Comparison of ENCODE assay signal across 8 mouse cellular contexts in the genomic region with DNA sequence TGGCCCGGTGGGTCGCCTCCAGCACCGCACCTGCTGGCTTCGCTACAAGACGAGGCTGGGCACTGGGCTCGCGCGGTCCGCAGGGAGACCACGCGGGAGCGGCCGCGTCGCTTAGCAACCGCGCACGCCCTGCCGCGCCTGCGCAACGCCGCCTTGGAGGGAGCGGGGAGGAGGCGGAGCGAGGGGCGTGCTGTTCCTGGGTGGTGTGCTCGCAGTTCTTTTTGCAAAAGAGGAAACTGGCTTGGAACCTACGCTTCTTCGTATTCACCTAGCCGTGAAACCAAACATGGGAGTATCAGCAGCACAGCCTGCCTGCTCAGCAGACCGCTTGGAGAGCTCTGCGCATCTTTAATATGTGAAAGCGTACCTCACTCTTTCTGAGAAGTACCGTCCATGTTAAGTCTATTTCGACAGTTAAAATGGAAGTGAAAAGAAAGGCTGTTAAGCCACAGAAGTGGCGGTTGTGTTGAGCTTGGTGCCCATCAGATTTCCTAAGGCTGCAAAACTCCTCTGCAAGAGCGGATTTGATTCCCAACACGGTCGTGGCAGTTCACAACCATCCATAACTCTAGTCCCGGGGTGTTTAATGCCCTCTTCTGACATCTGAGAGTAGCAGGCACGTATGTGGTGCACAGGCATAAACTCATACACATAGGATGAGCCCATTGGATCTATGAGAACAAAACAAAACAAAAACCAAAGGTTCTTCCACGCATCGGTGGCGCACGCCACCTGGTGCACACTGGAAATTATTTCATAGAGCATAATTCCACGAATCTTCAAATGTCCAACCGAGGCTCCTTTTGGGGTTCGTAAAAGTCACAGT. TPM values are rescaled to one million over a fixed set of nuclear protein-coding genes. Genes with fewer than 3 reads are reported as not detected.
DNase-seq lines count a peak whose midpoint lies in the region; ATAC-seq and TF ChIP-seq lines count a peak whose summit lies in the region.

TSS of gene Dyrk3 (minus strand) at position 150 of the 826 bp plus-strand sequence.

- peak within 1 kb of the TSS; percentile 64 for H3K9ac ChIP-seq in hindbrain, embryonic 15.5 days

- H3K4me2 ChIP-seq in hindbrain, embryonic 15.5 days = peak within 1 kb of the TSS; percentile 73

- H3K27me3 ChIP-seq in hindbrain, embryonic 15.5 days = no peaks in the 10 kb centered on the region

- intact Hi-C loops in left cerebral cortex, adult 2 months (cut with DNase I) = loop anchor here (1.0 kb wide), 1 partner anchor 22 kb away; no protein-coding TSS in a partner anchor

- H3K4me1 ChIP-seq in hindbrain, embryonic 15.5 days (replicated peaks) = peaks cover 41% of the 10 kb centered on the region

- peak within 1 kb of the TSS; percentile 88 for H3K27ac ChIP-seq in hindbrain, embryonic 15.5 days (replicated peaks)
- H3K27ac ChIP-seq in left cerebral cortex, adult 2 months = peak within 1 kb of the TSS; percentile 85

- 4% methylated on average over 49 of the region's 49 CpGs for WGBS in hindbrain, embryonic 15.5 days

- H3K36me3 ChIP-seq in hindbrain, embryonic 15.5 days = 0 out of 2 replicates have a peak, but pooled peaks cover under 1% of the 10 kb centered on the region

- peak; percentile 55 for TF ChIP-seq CTCF in left cerebral cortex, adult 2 months (IDR thresholded peaks at IDR 0.05)

- peak; percentile 94 for DNase-seq in R1 (ENCODE audit: low read depth, low spot score)
- DNase-seq in cerebellum, postnatal 14 days = peak; percentile 88 to 92
- peak; percentile 68 to 82 for DNase-seq in frontal cortex, postnatal 25 days (ENCODE audit: low spot score in 2 of 2)
- peak; percentile 92 to 94 for DNase-seq in left cerebral cortex, adult 2 months (ENCODE audit: extremely low spot score in 1 of 2, low spot score in 2 of 2)
- DNase-seq in right cerebral cortex, adult 2 months (ENCODE audit: low spot score in 2 of 2) = peak; percentile 89
- DNase-seq in urinary bladder, postnatal 14 days (ENCODE audit: low spot score) = peak; percentile 91

- H3K9me3 ChIP-seq in hindbrain, embryonic 15.5 days = no peaks in the 10 kb centered on the region

- peak; percentile 97 for ATAC-seq in hindbrain, embryonic 15.5 days (ENCODE audit: low FRiP score, low read depth)
- ATAC-seq in megakaryocyte, adult 5-6 weeks (ENCODE audit: poor library complexity, severe bottlenecking) = peak; percentile 83

- H3K4me3 ChIP-seq in hindbrain, embryonic 15.5 days = peak within 1 kb of the TSS; percentile 64
- H3K4me3 ChIP-seq in left cerebral cortex, adult 2 months = peak within 1 kb of the TSS; percentile 65

RNA-seq across cellular contexts. Expression of gene Dyrk3, which starts in this region (rescaled TPM):
- polyA plus RNA-seq in hindbrain, embryonic 15.5 days (2015; fragmentation: Nextera tagmentation; extraction: Ambion mirVana) = 13.8 and 15.9 TPM in 2 replicates
- 10 to 100 TPM; 15.6 to 16.6 TPM for total RNA-seq in left cerebral cortex, adult 2 months (2021)
- 3.4 and 4.6 TPM in 2 replicates for total RNA-seq in megakaryocyte, adult 5-6 weeks (2015)
- total RNA-seq in megakaryocyte, adult 5-6 weeks (2017) = 4.1 and 4.8 TPM in 2 replicates

Comparison
In these comparisons a context has a peak if more than half of its experiments do, and no peak if none do; other contexts are left out.
1. Peak in every context shown above with its lines: DNase-seq, ATAC-seq, H3K4me3 ChIP-seq and H3K27ac ChIP-seq.